In the genomic region with DNA sequence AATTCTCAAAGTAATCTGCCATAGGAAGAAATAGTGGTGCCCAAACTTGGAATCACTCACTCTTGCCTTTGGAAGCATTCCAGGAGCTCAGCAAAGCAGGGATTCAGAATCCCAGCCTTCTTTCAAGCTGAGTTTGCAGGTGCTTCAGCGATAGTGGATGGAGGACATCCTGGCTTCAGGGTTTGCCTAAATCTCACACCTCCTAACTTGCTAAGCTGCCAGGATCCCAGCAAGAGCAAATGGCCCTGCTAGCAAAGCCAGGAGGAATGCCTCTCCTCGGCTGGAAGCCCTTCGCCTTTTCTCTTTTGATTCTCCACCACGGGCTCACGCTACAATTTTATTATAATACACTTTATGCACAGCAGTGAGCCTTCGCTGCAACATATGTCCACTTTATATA, we compare ENCODE assay signal across 14 mouse cellular contexts.
"Had no signal": no experiment of that assay in that cellular context is flagged by ENCODE, and none has a peak within 500 bp of the region (broad histone marks: within the 10 kb centered on the region; RNA-seq: fewer than 3 reads in every experiment).

No protein-coding gene starts in this region.

- ATAC-seq: midbrain, embryonic 15.5 days had no signal

- H3K36me3 ChIP-seq: kidney, embryonic 15.5 days; limb, embryonic 13.5 days; midbrain, embryonic 15.5 days; neural tube, embryonic 13.5 days; stomach, embryonic 15.5 days had no signal

- H3K27ac ChIP-seq: kidney, embryonic 15.5 days; limb, embryonic 13.5 days; liver, embryonic 14.5 days; midbrain, embryonic 15.5 days; neural tube, embryonic 13.5 days; stomach, embryonic 15.5 days had no signal

- H3K4me3 ChIP-seq: kidney, embryonic 15.5 days; limb, embryonic 13.5 days; midbrain, embryonic 15.5 days; neural tube, embryonic 13.5 days; stomach, embryonic 15.5 days had no signal

- H3K4me1 ChIP-seq: kidney, embryonic 15.5 days; stomach, embryonic 15.5 days had no signal

- H3K9ac ChIP-seq: kidney, embryonic 15.5 days; limb, embryonic 13.5 days; liver, embryonic 14.5 days; midbrain, embryonic 15.5 days; neural tube, embryonic 13.5 days; stomach, embryonic 15.5 days had no signal

- H3K4me2 ChIP-seq: kidney, embryonic 15.5 days; limb, embryonic 13.5 days; midbrain, embryonic 15.5 days; stomach, embryonic 15.5 days had no signal

- DNase-seq: kidney, postnatal 25 days; layer of hippocampus, adult 9-11 months; layer of hippocampus, postnatal 36 days; lung, adult 18-20 months; lung, postnatal 36 days; retina, postnatal 1 day; right cerebral cortex, postnatal 14 days; thymus, postnatal 36 days had no signal

- H3K27me3 ChIP-seq: limb, embryonic 13.5 days; midbrain, embryonic 15.5 days; stomach, embryonic 15.5 days had no signal

- H3K9me3 ChIP-seq: kidney, embryonic 15.5 days; limb, embryonic 13.5 days; midbrain, embryonic 15.5 days; neural tube, embryonic 13.5 days; stomach, embryonic 15.5 days had no signal
